Mouse (Mus musculus) megakaryocyte, embryonic 14.5 days (primary cell): ENCODE data around the gene Gm21969. TPM values are rescaled to one million over a fixed set of nuclear protein-coding genes. Genes with fewer than 3 reads are reported as not detected.

ENCODE experiments used
- H3K27me3 ChIP-seq: replicated peaks from 2 replicates; pipeline ENCODE3; 2012; ENCODE audit warnings: inconsistent platforms
- H3K36me3 ChIP-seq: replicated peaks from 2 replicates; pipeline ENCODE3; 2012; ENCODE audit warnings: low read length, inconsistent platforms, mixed read lengths
- H3K4me1 ChIP-seq: 2 replicates; pipeline ENCODE4 v1.6.1; 2012; ENCODE audit warnings: inconsistent platforms
- H3K4me3 ChIP-seq: replicated peaks from 2 replicates; pipeline ENCODE3; 2012; ENCODE audit warnings: moderate library complexity, mild to moderate bottlenecking, inconsistent platforms
- H3K9me3 ChIP-seq: 2 replicates; pipeline ENCODE4 v1.6.1; 2012; ENCODE audit warnings: inconsistent platforms
- FLI1 ChIP-seq: IDR thresholded peaks from 2 replicates; pipeline ENCODE4 v1.6.1; 2012; ENCODE audit warnings: low read length, inconsistent platforms, mixed read lengths
- GATA1 ChIP-seq: IDR thresholded peaks from 3 replicates; pipeline ENCODE4 v1.6.1; 2012; ENCODE audit warnings: mixed read lengths, low read length, inconsistent platforms, borderline replicate concordance
- polyA plus RNA-seq: library from polyadenylated mRNA; stranded (reverse); fragments of >175 nt; gene quantifications from 2 replicates; pipeline ENCODE4 v1.2.3, GENCODE M21; 2012; ENCODE audit warnings: low replicate concordance; ENCODE audit not compliant: insufficient read depth

Gene Gm21969
- polyA plus RNA-seq, 1 experiment, result 0.03 TPM

DNA sequence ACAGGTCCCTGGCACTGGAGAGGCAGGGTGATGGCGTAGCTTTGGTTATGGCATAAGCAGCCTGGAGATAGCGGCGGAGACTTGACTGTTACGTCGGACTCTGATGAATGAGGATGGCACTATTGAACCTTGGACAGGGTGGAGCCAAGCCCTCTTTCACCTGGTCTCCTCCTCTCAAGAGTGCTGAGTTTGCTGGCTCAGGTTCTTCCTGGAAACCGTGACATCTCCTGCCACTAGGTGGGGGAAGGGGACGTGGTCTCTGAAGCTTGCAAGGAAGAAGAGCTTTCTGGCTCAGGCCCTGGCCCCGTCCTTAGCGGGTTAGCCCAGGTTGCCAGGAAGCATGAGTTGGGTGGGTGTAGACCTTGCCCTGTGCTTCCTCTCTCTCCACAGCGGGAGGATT lies 27.2 kb downstream of the Gm21969 start:
- TF ChIP-seq FLI1 (no peak), GATA1 (no peak)
- Histone ChIP-seq H3K4me1 (peaks cover 17% of the 10 kb centered on the region), H3K36me3 (peaks cover 7% of the 10 kb centered on the region), H3K27me3 (peaks cover 24% of the 10 kb centered on the region), H3K9me3 (peaks cover 15% of the 10 kb centered on the region; the same call in 1 of the 2 replicates), H3K4me3 (no peak overlapping the region)

DNA sequence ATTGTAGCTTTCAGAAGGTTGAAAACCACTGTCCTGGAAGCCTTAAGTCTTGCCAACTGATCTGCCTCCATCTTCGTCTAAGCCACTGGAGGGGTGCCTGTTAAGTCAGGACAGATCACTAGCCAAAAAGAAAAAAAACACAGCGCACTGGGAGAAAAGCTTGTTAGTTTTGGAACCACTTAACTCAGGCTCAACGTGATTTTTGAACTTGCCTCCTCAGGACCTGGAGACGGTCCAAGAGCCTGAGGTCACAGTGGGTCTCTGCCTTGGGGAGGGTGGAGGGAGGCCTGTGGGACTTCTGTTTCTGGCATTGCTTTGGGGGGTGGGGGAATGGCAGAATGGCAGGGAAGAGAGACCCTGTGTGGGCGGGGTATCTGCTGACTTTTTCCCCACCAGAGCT lies 28.2 kb downstream of the Gm21969 start:
- Histone ChIP-seq H3K9me3 (peaks cover 15% of the 10 kb centered on the region; the same call in 1 of the 2 replicates), H3K4me3 (no peak overlapping the region), H3K27me3 (peaks cover 25% of the 10 kb centered on the region), H3K4me1 (peaks cover 17% of the 10 kb centered on the region), H3K36me3 (peaks cover 17% of the 10 kb centered on the region)
- TF ChIP-seq FLI1 (no peak), GATA1 (no peak)

DNA sequence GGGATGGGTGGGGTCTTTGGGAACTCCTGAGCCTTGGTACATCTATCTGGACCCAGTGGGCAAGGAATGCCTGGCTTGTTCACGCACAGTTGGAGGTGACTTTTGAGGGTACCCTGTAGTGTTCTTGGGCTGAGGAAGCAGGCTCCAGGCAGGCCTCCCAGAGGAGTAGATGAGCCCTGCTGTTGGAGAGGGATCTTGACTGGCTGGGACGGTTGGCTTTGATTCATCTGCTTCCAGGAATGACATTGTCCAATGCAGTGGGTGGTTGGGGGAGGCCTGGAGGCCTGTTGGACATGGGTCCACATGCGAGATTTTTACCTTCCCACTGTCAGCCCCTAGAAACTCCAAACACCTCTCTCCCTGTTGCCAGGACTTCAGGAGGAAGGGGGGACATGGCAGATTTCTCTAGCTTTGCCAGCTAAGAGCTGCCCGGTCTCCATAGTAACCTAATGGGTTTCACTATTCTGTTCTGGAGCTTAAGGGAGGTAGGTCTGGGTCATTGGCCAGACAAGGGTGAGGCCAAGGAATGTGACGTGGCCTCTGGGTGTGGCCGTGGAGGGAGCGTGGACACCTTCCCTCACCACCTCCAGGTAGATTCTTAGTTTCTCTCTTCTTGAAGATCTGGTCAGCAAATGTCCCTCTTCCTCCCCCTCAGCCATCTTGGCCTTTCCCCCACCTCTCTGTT lies 28.7 kb downstream of the Gm21969 start:
- Histone ChIP-seq H3K36me3 (peaks cover 22% of the 10 kb centered on the region), H3K9me3 (peaks cover 15% of the 10 kb centered on the region; the same call in 1 of the 2 replicates), H3K4me1 (peaks cover 17% of the 10 kb centered on the region), H3K27me3 (peaks cover 25% of the 10 kb centered on the region), H3K4me3 (no peak overlapping the region)
- TF ChIP-seq GATA1 (no peak), FLI1 (no peak)

DNA sequence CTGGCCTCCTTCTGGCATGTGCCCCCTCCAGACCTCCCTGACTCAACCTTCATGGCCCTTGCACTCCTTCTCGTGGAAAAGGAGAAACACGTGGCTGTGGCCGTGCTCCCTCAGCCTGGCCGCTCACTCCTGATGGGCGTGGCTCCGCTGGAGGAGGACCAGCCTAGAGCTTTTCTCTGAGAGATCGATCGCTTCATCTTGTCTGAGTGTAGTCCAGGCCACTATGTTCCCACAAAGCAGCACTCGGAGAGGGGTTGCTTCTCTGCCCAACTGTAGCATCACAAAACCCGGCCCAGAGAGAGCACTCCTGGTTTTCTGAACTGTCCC lies 29.2 kb downstream of the Gm21969 start:
- Histone ChIP-seq H3K4me1 (peaks cover 17% of the 10 kb centered on the region), H3K27me3 (peaks cover 29% of the 10 kb centered on the region), H3K4me3 (no peak overlapping the region), H3K36me3 (peaks cover 27% of the 10 kb centered on the region), H3K9me3 (peaks cover 15% of the 10 kb centered on the region; the same call in 1 of the 2 replicates)
- TF ChIP-seq FLI1 (no peak), GATA1 (no peak)

DNA sequence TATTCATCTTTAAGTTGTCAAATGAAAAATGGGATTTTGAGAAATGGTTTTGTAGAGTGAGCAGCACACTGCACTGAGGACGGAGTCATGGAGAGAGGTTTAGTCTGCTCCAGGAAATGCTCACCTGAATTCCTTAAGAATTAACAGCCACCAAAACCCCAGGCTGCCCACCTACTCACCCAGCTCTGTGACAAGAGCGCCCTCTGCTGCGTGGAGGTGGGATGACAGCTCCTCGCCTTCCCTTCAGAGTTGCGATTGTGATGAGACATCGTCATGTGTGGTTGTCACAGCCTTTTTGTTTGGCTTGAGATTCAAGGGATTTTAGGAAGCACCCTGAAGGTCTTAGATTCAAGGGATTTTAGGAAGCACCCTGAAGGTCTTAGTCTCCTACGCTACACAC lies 33.4 kb downstream of the Gm21969 start:
- no peak for TF ChIP-seq GATA1
- TF ChIP-seq FLI1, result no peak
- Histone ChIP-seq H3K4me3 (no peak overlapping the region), H3K36me3 (peaks cover 44% of the 10 kb centered on the region), H3K27me3 (peaks cover 53% of the 10 kb centered on the region), H3K4me1 (peaks cover 21% of the 10 kb centered on the region), H3K9me3 (no peaks in the 10 kb centered on the region)

DNA sequence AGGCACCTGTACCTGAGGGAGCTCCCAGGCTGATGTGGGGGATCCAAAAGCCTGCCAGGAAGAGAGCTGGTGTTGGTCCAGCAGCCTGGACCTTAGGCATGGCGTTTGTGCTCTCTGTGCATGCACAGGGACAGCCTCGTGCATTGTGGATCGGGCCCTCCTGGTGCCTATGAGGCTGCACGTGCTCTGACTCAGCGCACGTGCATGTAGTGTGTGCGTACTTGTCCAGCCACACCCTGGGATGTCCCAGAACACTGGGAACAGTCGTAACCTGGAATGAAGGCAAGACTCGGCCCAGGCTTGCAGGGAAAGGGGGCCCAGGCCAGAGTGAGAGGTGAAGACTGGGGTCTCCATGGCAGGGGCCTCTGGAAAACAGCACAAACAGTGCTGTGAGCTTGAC lies 34.9 kb downstream of the Gm21969 start:
- no peak for TF ChIP-seq GATA1
- TF ChIP-seq FLI1, result no peak
- peaks cover 22% of the 10 kb centered on the region for H3K4me1 ChIP-seq
- H3K27me3 ChIP-seq, result peaks cover 59% of the 10 kb centered on the region
- peaks cover 55% of the 10 kb centered on the region for H3K36me3 ChIP-seq
- no peak overlapping the region for H3K4me3 ChIP-seq
- no peaks in the 10 kb centered on the region for H3K9me3 ChIP-seq

DNA sequence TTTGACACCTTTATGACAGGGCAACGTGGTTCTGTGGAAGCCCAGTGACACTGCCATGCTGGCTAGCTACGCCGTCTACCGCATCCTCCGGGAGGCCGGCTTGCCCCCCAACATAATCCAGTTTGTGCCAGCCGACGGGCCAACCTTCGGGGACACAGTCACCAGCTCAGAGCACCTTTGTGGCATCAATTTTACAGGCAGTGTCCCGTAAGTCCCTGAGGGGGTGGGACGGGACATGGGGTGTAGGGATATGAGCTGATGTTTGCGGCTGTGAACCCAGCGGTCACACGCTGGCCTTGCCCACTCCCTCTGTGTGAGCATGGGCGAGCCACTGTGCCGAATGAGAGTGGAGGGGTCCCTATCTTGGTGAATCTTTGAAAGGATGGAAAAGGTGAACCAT lies 35.4 kb downstream of the Gm21969 start:
- Histone ChIP-seq H3K27me3 (peaks cover 56% of the 10 kb centered on the region), H3K36me3 (peaks cover 58% of the 10 kb centered on the region), H3K4me1 (peaks cover 23% of the 10 kb centered on the region), H3K9me3 (no peaks in the 10 kb centered on the region), H3K4me3 (no peak overlapping the region)
- TF ChIP-seq GATA1 (no peak), FLI1 (no peak)

DNA sequence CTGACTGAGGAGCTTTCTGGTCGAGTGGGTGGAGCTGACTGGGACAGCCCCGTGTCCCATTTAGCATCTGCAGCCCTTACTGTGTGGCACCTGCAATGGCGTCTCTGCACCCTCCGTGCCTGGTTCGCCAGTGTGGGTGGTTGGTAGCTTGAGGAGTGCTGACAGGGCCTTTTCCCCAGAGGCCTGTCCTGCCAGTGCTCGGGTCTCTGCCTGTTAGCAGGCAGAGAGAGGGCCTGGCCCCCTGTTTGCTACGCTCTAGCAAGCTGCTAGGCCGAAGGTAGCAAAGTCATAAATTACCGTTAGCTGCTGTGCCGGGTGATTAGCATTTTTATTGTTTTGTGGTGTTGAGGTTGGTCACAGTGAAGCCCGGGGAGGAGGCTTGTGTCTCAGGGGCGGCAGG lies 36.8 kb downstream of the Gm21969 start:
- H3K4me1 ChIP-seq, result peaks cover 26% of the 10 kb centered on the region
- TF ChIP-seq GATA1 (no peak), FLI1 (no peak)
- peaks cover 73% of the 10 kb centered on the region for H3K36me3 ChIP-seq
- no peaks in the 10 kb centered on the region for H3K9me3 ChIP-seq
- peaks cover 53% of the 10 kb centered on the region for H3K27me3 ChIP-seq
- H3K4me3 ChIP-seq, result no peak overlapping the region

DNA sequence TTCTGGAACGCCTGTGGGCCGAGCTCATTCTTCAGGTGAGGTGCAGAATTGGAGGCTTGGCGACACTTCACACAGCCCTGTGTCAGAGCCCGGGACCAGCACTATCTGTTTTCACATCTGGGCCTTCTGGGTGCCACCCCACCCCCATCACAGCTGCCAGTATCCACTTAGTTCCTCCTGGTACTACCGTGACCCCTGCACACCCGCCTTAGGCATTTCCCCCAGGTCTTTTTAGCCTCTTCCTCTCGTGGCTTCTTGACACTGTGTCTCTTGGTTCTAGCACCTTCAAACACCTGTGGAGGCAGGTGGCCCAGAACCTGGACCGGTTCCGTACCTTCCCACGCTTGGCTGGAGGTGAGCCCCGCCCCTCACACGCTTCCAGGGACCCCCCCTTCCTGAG lies 37.3 kb downstream of the Gm21969 start:
- Histone ChIP-seq H3K9me3 (no peaks in the 10 kb centered on the region), H3K4me1 (peaks cover 26% of the 10 kb centered on the region), H3K4me3 (no peak overlapping the region), H3K27me3 (peaks cover 53% of the 10 kb centered on the region), H3K36me3 (peaks cover 74% of the 10 kb centered on the region)
- no peak for TF ChIP-seq FLI1
- no peak for TF ChIP-seq GATA1

DNA sequence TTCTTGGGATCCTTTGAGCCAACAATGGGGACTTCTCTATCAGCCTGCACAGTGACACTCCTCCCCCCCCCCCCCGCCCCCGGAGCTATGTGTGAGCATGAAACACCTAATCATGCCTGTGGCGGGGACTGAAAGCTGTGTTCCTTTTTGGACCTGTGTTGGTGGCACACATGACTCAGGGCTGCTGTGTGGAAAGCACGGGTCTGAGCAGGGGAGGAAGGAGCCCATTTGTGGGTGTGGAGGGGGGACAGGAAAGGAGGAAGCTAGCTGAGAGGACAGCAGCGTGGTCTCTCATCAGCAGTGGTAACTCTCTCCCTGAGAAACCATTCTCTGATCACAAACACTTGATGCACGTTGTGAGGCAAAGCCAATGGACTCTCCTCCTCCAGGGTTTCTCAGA lies 37.8 kb downstream of the Gm21969 start:
- Histone ChIP-seq H3K4me3 (peak overlapping the region; percentile 62), H3K27me3 (peaks cover 51% of the 10 kb centered on the region), H3K9me3 (no peaks in the 10 kb centered on the region), H3K4me1 (peaks cover 26% of the 10 kb centered on the region), H3K36me3 (peaks cover 74% of the 10 kb centered on the region)
- TF ChIP-seq GATA1, result no peak
- no peak for TF ChIP-seq FLI1
